ENCODE assay signal across 26 mouse cellular contexts in the genomic region with DNA sequence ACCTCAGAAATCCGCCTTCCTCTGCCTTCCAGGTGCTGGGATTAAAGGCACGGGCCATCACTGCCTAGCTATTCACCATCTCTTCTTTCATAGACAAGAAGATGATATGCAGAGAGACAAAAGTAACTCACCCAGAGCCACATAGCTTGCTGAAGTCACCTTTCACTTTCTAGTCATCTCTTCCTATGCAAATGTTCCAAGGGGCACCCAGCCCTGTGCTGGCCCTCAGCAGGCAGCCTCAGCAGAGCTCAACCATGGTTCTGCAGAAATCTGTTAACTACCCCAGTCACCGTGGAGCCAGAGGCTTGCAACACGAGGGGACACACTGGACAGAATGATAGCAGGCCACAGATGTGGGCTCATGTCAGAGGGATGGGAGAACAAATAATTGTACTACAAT. TPM values are rescaled to one million over a fixed set of nuclear protein-coding genes. Genes with fewer than 3 reads are reported as not detected.
DNase-seq lines count a peak whose midpoint lies in the region; ATAC-seq and TF ChIP-seq lines count a peak whose summit lies in the region.
"Had no signal": no experiment of that assay in that cellular context is flagged by ENCODE, and none has a peak within 500 bp of the region (broad histone marks: within the 10 kb centered on the region; RNA-seq: fewer than 3 reads in every experiment).

No protein-coding gene starts in this region.

- H3K27me3 ChIP-seq in CH12.LX (replicated peaks) (no peaks in the 10 kb centered on the region), MEL (ENCODE audit: control insufficient read depth in 1 of 2, insufficient read depth in 2 of 2, low read length in 2 of 2) (no peaks in the 10 kb centered on the region)
- H3K27me3 ChIP-seq in liver, embryonic 13.5 days, result no peaks in the 10 kb centered on the region
- H3K27me3 ChIP-seq in hindbrain, embryonic 11.5 days (ENCODE audit: control insufficient read depth, insufficient read depth, low read length), result peaks cover 7% of the 10 kb centered on the region

- H3K27ac ChIP-seq in CH12.LX (ENCODE audit: insufficient read depth, low read depth) (no peak overlapping the region), MEL (ENCODE audit: control insufficient read depth, low read depth, low read length) (peak overlapping the region; percentile 94)
- peak overlapping the region; percentile 92 for H3K27ac ChIP-seq in liver, embryonic 13.5 days
- H3K27ac ChIP-seq in hindbrain, embryonic 11.5 days (ENCODE audit: low read depth, low read length), result no peak overlapping the region
- H3K27ac ChIP-seq: embryonic facial prominence, embryonic 12.5 days; gastrocnemius, adult 2 months; hindbrain, embryonic 10.5 days; hindbrain, postnatal 0 days; intestine, embryonic 15.5 days; neural tube, embryonic 13.5 days had no signal

- ATAC-seq in liver, embryonic 13.5 days (ENCODE audit: low read depth), result no peak
- ATAC-seq in neutrophil, adult 5-6 weeks (ENCODE audit: extremely low read depth, insufficient number of reproducible peaks, low FRiP score, poor library complexity, severe bottlenecking), result peak; percentile 20; the same call in 1 of the 2 replicates
- ATAC-seq in hindbrain, embryonic 11.5 days (ENCODE audit: low FRiP score), result no peak
- ATAC-seq: forebrain, embryonic 16.5 days; hindbrain, postnatal 0 days; intestine, embryonic 15.5 days; midbrain, embryonic 16.5 days had no signal

- H3K36me3 ChIP-seq in CH12.LX (replicated peaks in 1 of 2; ENCODE audit: control insufficient read depth in 1 of 2, insufficient read depth in 1 of 2, low read length in 1 of 2) (no peaks in the 10 kb centered on the region), MEL (ENCODE audit: control insufficient read depth in 1 of 2, insufficient read depth in 2 of 2, low read length in 2 of 2) (peaks cover 0 to 61% of the 10 kb centered on the region in 2 experiments; a peak in 2 of 4 replicates)
- H3K36me3 ChIP-seq in liver, embryonic 13.5 days, result no peaks in the 10 kb centered on the region
- no peaks in the 10 kb centered on the region for H3K36me3 ChIP-seq in hindbrain, embryonic 11.5 days (ENCODE audit: control insufficient read depth, insufficient read depth, low read length)
- H3K36me3 ChIP-seq: embryonic facial prominence, embryonic 12.5 days; intestine, embryonic 15.5 days; neural tube, embryonic 13.5 days had no signal

- TF ChIP-seq EP300 in CH12.LX (IDR thresholded peaks at IDR 0.05; ENCODE audit: low read length) (peak; percentile 48; the same call in 1 of the 2 replicates), MEL (IDR thresholded peaks at IDR 0.05; ENCODE audit: low read depth in 1 of 2, low read length in 2 of 2) (no peak)

- H3K4me1 ChIP-seq in CH12.LX (ENCODE audit: control insufficient read depth in 1 of 2, insufficient read depth in 2 of 2) (peaks cover 19 to 68% of the 10 kb centered on the region in 2 experiments), MEL (ENCODE audit: control insufficient read depth in 1 of 2, insufficient read depth in 2 of 2, low read length in 2 of 2) (peaks cover 16 to 68% of the 10 kb centered on the region in 2 experiments)
- peaks cover 99% of the 10 kb centered on the region for H3K4me1 ChIP-seq in liver, embryonic 13.5 days (replicated peaks)
- H3K4me1 ChIP-seq in hindbrain, embryonic 11.5 days (replicated peaks; ENCODE audit: control insufficient read depth, insufficient read depth, low read length), result peaks cover 7% of the 10 kb centered on the region; the same call in 1 of the 2 replicates

- in situ Hi-C loops in CH12.LX (cut with MboI; ENCODE audit: low pct_ligation_motif_present, low pct_unique_long_range_greater_than_20kb, low sequenced_read_pairs), result no loop called here

- H3K4me3 ChIP-seq in CH12.LX (replicated peaks in 1 of 3; ENCODE audit: low read depth in 2 of 3, low read length in 2 of 3, poor library complexity in 1 of 3) (peak overlapping the region in 1 of 3 experiments; percentile 4), MEL (ENCODE audit: control insufficient read depth in 1 of 2, insufficient read depth in 1 of 2, low read depth in 2 of 2, low read length in 2 of 2) (peak overlapping the region; percentile 13 to 35; a peak in 3 of 4 replicates)
- H3K4me3 ChIP-seq in liver, embryonic 13.5 days (replicated peaks), result peak overlapping the region; percentile 3; the same call in 1 of the 2 replicates
- H3K4me3 ChIP-seq in hindbrain, embryonic 11.5 days (ENCODE audit: low read depth, low read length), result no peak overlapping the region
- H3K4me3 ChIP-seq: embryonic facial prominence, embryonic 12.5 days; gastrocnemius, adult 2 months; hindbrain, embryonic 10.5 days; intestine, embryonic 15.5 days; midbrain, embryonic 10.5 days; neural tube, embryonic 13.5 days had no signal

- peak overlapping the region; percentile 35 for H3K4me2 ChIP-seq in CH12.LX (ENCODE audit: insufficient read depth, low read depth, poor library complexity, severe bottlenecking)
- H3K4me2 ChIP-seq in liver, embryonic 13.5 days, result peak overlapping the region; percentile 59
- no peak overlapping the region for H3K4me2 ChIP-seq in hindbrain, embryonic 11.5 days (replicated peaks; ENCODE audit: low read depth, low read length)
- H3K4me2 ChIP-seq: embryonic facial prominence, embryonic 12.5 days; intestine, embryonic 15.5 days; lung, embryonic 14.5 days; neural tube, embryonic 13.5 days had no signal

- DNase-seq in CH12.LX (ENCODE audit: extremely low read depth) (peak; percentile 81), MEL (ENCODE audit: low read depth, low spot score) (peak; percentile 48)
- no peak for DNase-seq in liver, embryonic 13.5 days
- DNase-seq in hindbrain, embryonic 11.5 days (ENCODE audit: low spot score), result no peak
- no peak for DNase-seq in gastrocnemius, postnatal 25 days
- no peak for DNase-seq in gastrocnemius, adult 8-10 months (ENCODE audit: low spot score in 2 of 2)
- DNase-seq: cerebellum, adult 11-12 months; cerebellum, adult 9-11 months; embryo, embryonic 11 days; heart, postnatal 14 days; kidney, adult 2 months; kidney, postnatal 36 days; layer of hippocampus, postnatal 36 days; left cerebral cortex, postnatal 4 days; right cerebral cortex, postnatal 14 days had no signal

- H3K9me3 ChIP-seq in CH12.LX (replicated peaks; ENCODE audit: low read length) (no peaks in the 10 kb centered on the region), MEL (replicated peaks; ENCODE audit: insufficient read depth, low read length) (no peaks in the 10 kb centered on the region)
- H3K9me3 ChIP-seq in liver, embryonic 13.5 days (replicated peaks), result no peaks in the 10 kb centered on the region
- H3K9me3 ChIP-seq in hindbrain, embryonic 11.5 days (ENCODE audit: control insufficient read depth, low read length), result no peaks in the 10 kb centered on the region
- H3K9me3 ChIP-seq: embryonic facial prominence, embryonic 12.5 days; hindbrain, embryonic 10.5 days; intestine, embryonic 15.5 days; midbrain, embryonic 10.5 days; neural tube, embryonic 13.5 days had no signal

- WGBS in liver, embryonic 13.5 days (ENCODE audit: insufficient replicate concordance), result 26% methylated on average over 4 of the region's 4 CpGs
- 69% methylated on average over 4 of the region's 4 CpGs for WGBS in hindbrain, embryonic 11.5 days

- dilution Hi-C loops in CH12.LX (cut with MboI; ENCODE audit: extremely low pct_ligation_motif_present, extremely low pct_unique_long_range_greater_than_20kb, low sequenced_read_pairs), result no loop called here

- H3K9ac ChIP-seq in CH12.LX (ENCODE audit: insufficient read depth, low read depth) (no peak overlapping the region), MEL (ENCODE audit: control insufficient read depth, low read depth, low read length, poor library complexity, severe bottlenecking) (peak overlapping the region; percentile 35)
- peak overlapping the region; percentile 53 for H3K9ac ChIP-seq in liver, embryonic 13.5 days
- no peak overlapping the region for H3K9ac ChIP-seq in hindbrain, embryonic 11.5 days (ENCODE audit: low read depth, low read length)
- H3K9ac ChIP-seq: embryonic facial prominence, embryonic 12.5 days; intestine, embryonic 15.5 days; lung, embryonic 14.5 days; neural tube, embryonic 13.5 days had no signal

- no peaks in the 10 kb centered on the region for H3K79me2 ChIP-seq in CH12.LX (replicated peaks; ENCODE audit: control insufficient read depth, extremely low read depth, insufficient read depth, poor library complexity, severe bottlenecking)
- no peaks in the 10 kb centered on the region for H3K79me2 ChIP-seq in MEL (ENCODE audit: control insufficient read depth, insufficient read depth, low read length, poor library complexity)

- TF ChIP-seq POLR2A in CH12.LX (IDR thresholded peaks at IDR 0.05; ENCODE audit: low read depth, low read length) (no peak), MEL (IDR thresholded peaks at IDR 0.05; ENCODE audit: control insufficient read depth in 1 of 2, insufficient read depth in 1 of 2, low read depth in 1 of 2, low read length in 2 of 2, poor library complexity in 1 of 2) (no peak)

- TF ChIP-seq RAD21 in CH12.LX (IDR thresholded peaks at IDR 0.05; ENCODE audit: low read depth, low read length) (no peak; the same call in 1 of the 2 replicates), MEL (IDR thresholded peaks at IDR 0.05; ENCODE audit: low read depth, low read length) (no peak)

- no peak for TF ChIP-seq CTCF in CH12.LX (conservative IDR thresholded peaks at IDR 0.05 in 1 of 2, IDR thresholded peaks at IDR 0.05 in 1 of 2; ENCODE audit: low read depth in 2 of 2, low read length in 2 of 2)
- TF ChIP-seq CTCF in MEL (IDR thresholded peaks at IDR 0.05 in 2 of 3, conservative IDR thresholded peaks at IDR 0.05 in 1 of 3; ENCODE audit: control insufficient read depth in 1 of 3, insufficient read depth in 1 of 3, low read depth in 2 of 3, low read length in 3 of 3, poor library complexity in 1 of 3, severe bottlenecking in 1 of 3), result no peak

TF ChIP-seq in CH12.LX, 34 proteins besides CTCF, POLR2A, EP300 and RAD21 (continues in another document):
- TF ChIP-seq MAZ (IDR thresholded peaks at IDR 0.05; ENCODE audit: low read depth, low read length) (no peak), ZNF384 (IDR thresholded peaks at IDR 0.05; ENCODE audit: low read depth, low read length) (no peak)

TF ChIP-seq in MEL, 35 proteins besides CTCF, POLR2A, EP300 and RAD21 (continues in another document):
- 0 out of 2 replicates have a peak, but pooled peaks have one; percentile 23 for TF ChIP-seq NELFE (IDR thresholded peaks at IDR 0.05; ENCODE audit: low read depth, low read length)
- no peak for TF ChIP-seq MAX (IDR thresholded peaks at IDR 0.05; ENCODE audit: low read length)
- TF ChIP-seq ETS1 (IDR thresholded peaks at IDR 0.05; ENCODE audit: low read depth, low read length), result no peak

RNA-seq across cellular contexts. Expression of a gene that starts 20.1 kb away (rescaled TPM):
- total RNA-seq in CH12.LX (2012; rRNA removed) (78.7 and 86.8 TPM in 2 replicates), CH12.LX (2014; rRNA removed) (64.4 and 67.2 TPM in 2 replicates), MEL (2012; rRNA removed) (111 and 121 TPM in 2 replicates)
- polyA plus RNA-seq in CH12.LX (2012; ENCODE audit: insufficient read length, low read depth) (117 and 122 TPM in 2 replicates), MEL (2012; ENCODE audit: insufficient read depth in 1 of 2, insufficient read length in 2 of 2, low read depth in 1 of 2, low replicate concordance in 2 of 2, missing spikeins in 1 of 2) (100 to 1,000 TPM in 1 of 2 experiments, not detected in 1; 201 TPM)
- polyA plus RNA-seq in liver, embryonic 13.5 days (2015; fragmentation: Nextera tagmentation; extraction: Ambion mirVana), result 31.6 and 34.2 TPM in 2 replicates
- total RNA-seq in neutrophil, adult 5-6 weeks (2017), result 101 and 108 TPM in 2 replicates
- 54.1 and 55.5 TPM in 2 replicates for polyA plus RNA-seq in hindbrain, embryonic 11.5 days (2014; fragmentation: Nextera tagmentation; extraction: Ambion mirVana)
- total RNA-seq in gastrocnemius, postnatal 25 days (2021), result 10 to 100 TPM; 48.0 to 49.1 TPM
- 10 to 100 TPM; 51.7 to 56.6 (median 52.0) TPM for total RNA-seq in gastrocnemius, adult 8-10 months (2022)

Comparison
In these comparisons a context has a peak if more than half of its experiments do, and no peak if none do; other contexts are left out.
1. DNase-seq: peak in CH12.LX (single experiment) and MEL (single experiment); none in liver, embryonic 13.5 days (single experiment), hindbrain, embryonic 11.5 days (single experiment), gastrocnemius, postnatal 25 days (single experiment) and gastrocnemius, adult 8-10 months (0 of 2).
2. H3K27ac ChIP-seq: peak in MEL (single experiment) and liver, embryonic 13.5 days (single experiment); none in CH12.LX (single experiment) and hindbrain, embryonic 11.5 days (single experiment).
3. H3K9ac ChIP-seq: peak in MEL (single experiment) and liver, embryonic 13.5 days (single experiment); none in CH12.LX (single experiment) and hindbrain, embryonic 11.5 days (single experiment).